Mouse (Mus musculus) bone marrow macrophage, adult 2 months (primary cell): ENCODE data around the gene Chpf.

Experiments
- CTCF ChIP-seq: IDR thresholded peaks from 2 replicates; pipeline ENCODE4 v1.5.1; 2012; ENCODE audit warnings: low read depth, mild to moderate bottlenecking, low read length, moderate library complexity
- POLR2A ChIP-seq: IDR thresholded peaks from 2 replicates; pipeline ENCODE4 v1.6.1; 2012; ENCODE audit warnings: mild to moderate bottlenecking, low read depth, low read length, borderline replicate concordance

- TF ChIP-seq CTCF: no peak
- no peak for TF ChIP-seq POLR2A
Observed at GRCm38 (mm10) chr1:75448937-75449336, 30.2 kb downstream of the Chpf start.
